Mouse (Mus musculus) liver, adult (tissue): ENCODE results near the gene Fam19a2.

ENCODE experiments used
- GATA4 ChIP-seq: IDR thresholded peaks from 2 replicates; pipeline ENCODE4 v1.6.1; 2014; ENCODE audit warnings: mild to moderate bottlenecking, low read length; ENCODE audit not compliant: insufficient replicate concordance

Fam19a2 gene

DNA sequence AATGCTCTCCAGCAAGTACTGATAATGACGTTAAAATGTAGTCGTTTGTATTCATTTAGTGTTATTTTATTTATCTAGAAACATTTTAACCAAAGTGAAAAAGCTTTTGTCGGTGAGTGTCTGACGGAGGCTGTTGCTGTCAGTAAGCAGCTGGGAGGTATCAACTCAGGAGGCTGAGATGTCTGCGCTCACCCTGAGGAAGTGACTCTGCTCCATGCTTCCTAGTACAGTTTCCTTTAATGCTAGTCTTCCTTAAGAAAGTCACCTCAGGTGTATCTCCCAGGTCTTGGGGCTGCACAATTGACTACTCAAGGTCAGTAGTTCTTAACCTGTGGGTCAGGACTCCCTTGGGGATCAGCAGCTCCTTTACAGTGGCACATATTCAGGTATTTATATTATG is 89.9 kb downstream of the Fam19a2 start:
- TF ChIP-seq GATA4 = no peak

- TF ChIP-seq GATA4 = no peak
These were observed 93.2 kb downstream of the Fam19a2 start for GRCm38 (mm10) chr10:123357010-123357409.

DNA sequence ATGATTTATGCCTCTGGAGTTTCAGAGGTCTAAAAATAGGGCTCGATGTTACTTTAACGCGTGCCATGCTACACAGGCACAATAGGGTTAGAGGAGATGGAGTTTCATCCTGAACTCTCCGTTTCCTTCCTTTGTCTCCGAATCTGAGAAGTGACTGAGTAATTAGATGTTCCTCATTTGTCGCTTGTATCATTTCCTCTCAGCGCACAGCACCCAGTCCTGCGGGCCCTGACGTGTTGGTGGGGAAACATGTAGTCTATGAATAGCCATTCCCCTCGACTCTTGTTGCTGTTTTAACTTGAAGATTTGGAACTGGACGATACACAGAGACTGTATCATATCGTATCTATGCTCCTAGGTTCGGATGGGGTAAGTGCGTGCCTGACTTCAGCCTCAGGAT is 96.7 kb downstream of the Fam19a2 start:
- TF ChIP-seq GATA4 = no peak

DNA sequence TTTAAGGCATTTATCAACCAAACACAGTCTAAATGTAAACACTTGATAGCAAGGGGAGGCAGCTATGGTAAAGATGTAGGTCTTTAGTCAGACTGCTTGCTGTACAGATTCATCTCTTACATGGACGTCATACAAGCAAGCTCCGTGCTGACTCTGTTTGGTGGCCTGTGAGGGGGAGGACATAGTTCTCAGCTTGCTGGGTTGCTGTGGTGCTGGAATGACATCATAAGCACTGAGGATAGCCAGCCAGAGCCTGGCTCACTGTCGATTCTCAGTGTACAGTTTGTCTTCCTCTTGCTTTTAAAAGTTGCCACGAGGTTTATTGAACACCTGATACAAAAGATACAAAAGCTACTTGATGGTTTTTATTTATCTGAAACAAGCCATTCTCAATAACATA is 100.8 kb downstream of the Fam19a2 start:
- no peak for TF ChIP-seq GATA4

- TF ChIP-seq GATA4 = no peak
These were observed 103.5 kb downstream of the Fam19a2 start for GRCm38 (mm10) chr10:123367152-123367864.

DNA sequence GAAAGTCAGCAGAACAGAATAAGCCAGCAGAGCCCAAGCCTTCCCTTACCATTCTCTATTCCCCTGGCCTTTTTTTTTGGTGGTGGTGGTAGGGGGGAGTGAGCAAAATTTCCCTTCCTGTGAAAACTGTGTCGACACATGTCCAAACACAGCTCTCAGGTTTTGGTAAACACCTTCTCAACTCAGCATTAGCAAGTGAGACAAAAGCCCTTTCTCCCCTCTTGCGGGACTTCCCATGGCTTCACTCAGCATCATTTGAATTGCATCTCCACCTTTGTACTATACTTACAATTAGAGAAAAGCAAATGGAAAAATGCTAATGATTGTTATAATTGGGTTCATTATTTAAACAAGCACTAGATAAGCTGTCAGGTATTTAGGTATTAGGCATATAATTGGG is 119.5 kb downstream of the Fam19a2 start:
- TF ChIP-seq GATA4 = no peak

DNA sequence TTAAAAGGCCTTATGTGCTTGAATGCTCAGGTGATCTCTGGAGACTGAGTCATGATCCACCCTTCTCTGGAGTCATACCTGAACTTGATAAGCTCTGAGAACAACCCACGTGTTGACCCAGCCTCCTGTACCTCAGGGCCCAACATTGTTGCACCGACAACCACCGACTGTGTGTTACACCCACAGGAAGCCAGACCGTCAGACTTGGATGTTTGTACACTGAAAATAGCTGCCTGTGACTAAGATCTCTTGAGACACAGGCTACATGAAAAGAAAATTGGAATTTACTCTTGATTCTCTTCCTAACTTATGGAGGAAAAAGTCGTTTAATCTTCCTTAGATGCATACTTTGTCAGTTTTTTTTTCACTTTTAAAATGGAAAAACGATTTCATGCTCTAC is 121.8 kb downstream of the Fam19a2 start:
- no peak for TF ChIP-seq GATA4

DNA sequence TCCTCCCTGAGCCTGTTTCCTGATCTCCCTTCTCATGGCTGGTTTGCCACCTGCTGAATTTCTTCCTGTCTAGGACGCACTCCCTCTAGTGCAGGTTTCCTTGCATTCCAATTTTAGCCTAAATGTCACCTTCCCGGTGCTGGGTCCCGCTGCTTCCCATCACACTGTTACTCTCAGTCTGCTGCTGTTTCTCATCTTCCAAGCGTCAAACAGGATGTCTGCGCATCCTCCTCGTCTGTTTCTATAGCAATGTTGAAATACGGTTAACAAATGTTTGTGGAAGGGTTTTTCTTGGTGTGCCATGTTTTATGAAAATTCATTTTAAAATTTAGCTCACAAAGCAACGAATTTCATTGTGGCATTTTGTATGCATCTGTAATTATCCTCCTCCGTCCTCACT is 131.6 kb downstream of the Fam19a2 start:
- TF ChIP-seq GATA4 = no peak

DNA sequence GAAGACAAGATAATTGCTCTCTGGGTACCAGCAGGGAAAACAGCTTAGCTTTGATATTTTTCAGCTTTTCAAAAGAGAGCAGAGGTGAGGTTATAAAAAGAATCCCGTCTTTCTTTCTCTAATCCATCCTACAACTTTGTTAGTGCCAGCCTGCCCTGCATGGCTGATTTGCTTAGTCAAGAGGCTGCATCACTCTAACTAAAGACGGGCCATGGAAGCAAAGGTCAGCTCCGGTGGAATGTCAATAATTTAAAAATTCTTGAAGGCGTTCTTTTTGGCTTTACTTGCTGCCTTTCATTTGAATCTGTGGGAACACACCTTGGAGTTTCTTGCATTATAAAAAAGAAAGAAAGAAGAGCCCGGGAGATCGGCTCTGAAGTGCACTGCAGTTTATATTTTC is 134.3 kb downstream of the Fam19a2 start:
- no peak for TF ChIP-seq GATA4

DNA sequence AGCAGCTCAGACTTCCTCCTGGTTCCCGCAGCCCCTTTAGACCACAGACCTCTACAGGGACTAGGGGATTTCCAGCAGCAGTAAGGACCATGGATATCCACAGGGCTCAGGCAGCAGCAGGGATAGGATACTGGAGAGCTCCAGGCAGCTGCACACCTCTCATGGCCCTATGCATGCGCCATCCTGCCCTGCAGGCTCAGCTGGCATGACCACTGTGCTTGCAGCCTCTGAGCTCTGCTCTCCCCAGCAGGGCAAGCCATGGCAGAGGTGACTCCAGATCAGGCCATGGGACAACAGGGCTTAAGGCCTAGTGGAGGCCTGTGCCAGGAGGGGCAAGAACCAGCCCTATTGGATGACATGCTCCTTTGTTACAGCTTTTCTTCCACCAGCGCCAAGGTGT is 137.4 kb downstream of the Fam19a2 start:
- TF ChIP-seq GATA4 = no peak

GRCm38 (mm10) chr10:123402460-123402859 is 138.7 kb downstream of the Fam19a2 start:
- no peak for TF ChIP-seq GATA4

- no peak for TF ChIP-seq GATA4
These were observed 151.2 kb downstream of the Fam19a2 start for GRCm38 (mm10) chr10:123414953-123415352.

DNA sequence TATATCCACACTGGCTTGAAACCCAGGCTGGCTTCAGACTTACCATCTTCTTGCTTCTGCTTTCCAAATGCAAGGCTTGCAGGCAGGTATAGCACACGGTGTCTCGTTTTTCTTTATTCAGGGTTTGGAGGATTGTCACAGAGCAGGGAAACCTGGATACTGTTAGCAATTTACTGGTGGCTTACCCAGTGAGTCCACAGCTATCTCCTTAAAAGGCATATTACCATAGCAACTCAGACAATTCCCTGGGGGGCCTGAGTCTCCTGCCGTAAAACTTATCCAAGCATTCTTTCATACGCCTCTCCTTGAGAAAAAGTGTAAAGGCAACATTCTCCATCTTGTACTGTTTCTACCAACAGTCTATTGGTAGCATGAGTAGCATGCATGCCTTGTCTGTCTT is 152.2 kb downstream of the Fam19a2 start:
- no peak for TF ChIP-seq GATA4

GRCm38 (mm10) chr10:123418616-123419173 is 154.9 kb downstream of the Fam19a2 start:
- TF ChIP-seq GATA4 = no peak

GRCm38 (mm10) chr10:123420249-123420648 is 156.5 kb downstream of the Fam19a2 start:
- no peak for TF ChIP-seq GATA4

GRCm38 (mm10) chr10:123424482-123424881 is 160.7 kb downstream of the Fam19a2 start:
- TF ChIP-seq GATA4 = no peak
